Comparison of ENCODE assay signal across 8 mouse cellular contexts in genomic region chr4:106778116-106778788, GRCm38 (mm10). TPM values are rescaled to one million over a fixed set of nuclear protein-coding genes. Genes with fewer than 3 reads are reported as not detected.
DNase-seq lines count a peak whose midpoint lies in the region; ATAC-seq and TF ChIP-seq lines count a peak whose summit lies in the region.

No protein-coding gene starts in this region.

- no peaks in the 10 kb centered on the region for H3K36me3 ChIP-seq in liver, embryonic 11.5 days (ENCODE audit: control insufficient read depth, insufficient read depth, low read length)
- H3K36me3 ChIP-seq in forebrain, embryonic 13.5 days (ENCODE audit: poor library complexity, severe bottlenecking) = no peaks in the 10 kb centered on the region
- no peaks in the 10 kb centered on the region for H3K36me3 ChIP-seq in heart, embryonic 13.5 days
- no peaks in the 10 kb centered on the region for H3K36me3 ChIP-seq in kidney, postnatal 0 days (ENCODE audit: insufficient read depth, low read length)
- no peaks in the 10 kb centered on the region for H3K36me3 ChIP-seq in limb, embryonic 13.5 days
- no peaks in the 10 kb centered on the region for H3K36me3 ChIP-seq in midbrain, embryonic 16.5 days (ENCODE audit: control insufficient read depth, insufficient read depth, low read length)
- no peaks in the 10 kb centered on the region for H3K36me3 ChIP-seq in stomach, postnatal 0 days (ENCODE audit: control insufficient read depth, insufficient read depth, low read length)

- ATAC-seq in liver, embryonic 11.5 days (replicated peaks; ENCODE audit: low FRiP score) = no peak
- ATAC-seq in forebrain, embryonic 13.5 days = peak; percentile 81
- ATAC-seq in heart, embryonic 13.5 days (ENCODE audit: extremely low read depth, insufficient number of reproducible peaks, low FRiP score, low TSS enrichment) = peak; percentile 70; the same call in 1 of the 2 replicates
- ATAC-seq in kidney, postnatal 0 days (replicated peaks; ENCODE audit: low FRiP score, low read depth) = peak; percentile 97
- peak; percentile 93 for ATAC-seq in limb, embryonic 13.5 days (ENCODE audit: low FRiP score, low read depth)
- peak; percentile 77 for ATAC-seq in midbrain, embryonic 16.5 days
- ATAC-seq in stomach, postnatal 0 days (ENCODE audit: low FRiP score, low TSS enrichment) = peak; percentile 97

- no peak overlapping the region for H3K27ac ChIP-seq in liver, embryonic 11.5 days (ENCODE audit: low read depth, low read length)
- H3K27ac ChIP-seq in forebrain, embryonic 13.5 days = peak overlapping the region; percentile 68
- H3K27ac ChIP-seq in heart, embryonic 13.5 days (replicated peaks) = peak overlapping the region; percentile 88
- H3K27ac ChIP-seq in kidney, postnatal 0 days = peak overlapping the region; percentile 80
- peak overlapping the region; percentile 72 for H3K27ac ChIP-seq in limb, embryonic 13.5 days
- peak overlapping the region; percentile 60 for H3K27ac ChIP-seq in midbrain, embryonic 16.5 days (ENCODE audit: low read length)
- peak overlapping the region; percentile 74 for H3K27ac ChIP-seq in stomach, postnatal 0 days (replicated peaks)

- H3K27me3 ChIP-seq in liver, embryonic 11.5 days (replicated peaks; ENCODE audit: control insufficient read depth, insufficient read depth, low read length) = no peaks in the 10 kb centered on the region
- no peaks in the 10 kb centered on the region for H3K27me3 ChIP-seq in forebrain, embryonic 13.5 days
- H3K27me3 ChIP-seq in heart, embryonic 13.5 days (replicated peaks) = no peaks in the 10 kb centered on the region
- H3K27me3 ChIP-seq in kidney, postnatal 0 days (ENCODE audit: insufficient read depth, low read length) = no peaks in the 10 kb centered on the region
- no peaks in the 10 kb centered on the region for H3K27me3 ChIP-seq in limb, embryonic 13.5 days
- no peaks in the 10 kb centered on the region for H3K27me3 ChIP-seq in midbrain, embryonic 16.5 days (ENCODE audit: control insufficient read depth, insufficient read depth, low read depth, low read length)
- no peaks in the 10 kb centered on the region for H3K27me3 ChIP-seq in stomach, postnatal 0 days (ENCODE audit: control insufficient read depth, insufficient read depth, low read length)

- no peaks in the 10 kb centered on the region for H3K9me3 ChIP-seq in liver, embryonic 11.5 days (ENCODE audit: control insufficient read depth, low read length)
- H3K9me3 ChIP-seq in forebrain, embryonic 13.5 days (replicated peaks) = no peaks in the 10 kb centered on the region
- H3K9me3 ChIP-seq in heart, embryonic 13.5 days = no peaks in the 10 kb centered on the region
- no peaks in the 10 kb centered on the region for H3K9me3 ChIP-seq in kidney, postnatal 0 days (replicated peaks; ENCODE audit: low read length)
- no peaks in the 10 kb centered on the region for H3K9me3 ChIP-seq in limb, embryonic 13.5 days
- H3K9me3 ChIP-seq in midbrain, embryonic 16.5 days (replicated peaks; ENCODE audit: control insufficient read depth, low read length, poor library complexity, severe bottlenecking) = no peaks in the 10 kb centered on the region
- no peaks in the 10 kb centered on the region for H3K9me3 ChIP-seq in stomach, postnatal 0 days (ENCODE audit: control insufficient read depth, low read length)

- no peaks in the 10 kb centered on the region; the same call in 1 of the 2 replicates for H3K4me1 ChIP-seq in liver, embryonic 11.5 days (replicated peaks; ENCODE audit: control insufficient read depth, insufficient read depth, low read length)
- H3K4me1 ChIP-seq in forebrain, embryonic 13.5 days = peaks cover 54% of the 10 kb centered on the region
- peaks cover 44% of the 10 kb centered on the region for H3K4me1 ChIP-seq in heart, embryonic 13.5 days
- peaks cover 9% of the 10 kb centered on the region; the same call in 1 of the 2 replicates for H3K4me1 ChIP-seq in kidney, postnatal 0 days (replicated peaks; ENCODE audit: insufficient read depth, low read length)
- H3K4me1 ChIP-seq in limb, embryonic 13.5 days = peaks cover 54% of the 10 kb centered on the region
- H3K4me1 ChIP-seq in midbrain, embryonic 16.5 days (ENCODE audit: control insufficient read depth, insufficient read depth, low read length) = peaks cover 24% of the 10 kb centered on the region
- peaks cover 5% of the 10 kb centered on the region; the same call in 1 of the 2 replicates for H3K4me1 ChIP-seq in stomach, postnatal 0 days (replicated peaks; ENCODE audit: control insufficient read depth, insufficient read depth)

- DNase-seq in liver = peak; percentile 61
- no peak for DNase-seq in liver, embryonic 11.5 days (ENCODE audit: low spot score)
- DNase-seq in kidney, postnatal 0 days (ENCODE audit: low spot score) = peak; percentile 96
- peak; percentile 98 for DNase-seq in stomach, postnatal 0 days (ENCODE audit: low spot score)

- no peak overlapping the region for H3K9ac ChIP-seq in liver, embryonic 11.5 days (ENCODE audit: low read depth, low read length)
- no peak overlapping the region for H3K9ac ChIP-seq in forebrain, embryonic 13.5 days
- peak overlapping the region; percentile 73 for H3K9ac ChIP-seq in heart, embryonic 13.5 days
- no peak overlapping the region; the same call in 1 of the 2 replicates for H3K9ac ChIP-seq in kidney, postnatal 0 days (ENCODE audit: low read depth, low read length)
- H3K9ac ChIP-seq in limb, embryonic 13.5 days = no peak overlapping the region; the same call in none of the 2 replicates
- H3K9ac ChIP-seq in midbrain, embryonic 16.5 days (ENCODE audit: low read depth, low read length) = 0 out of 2 replicates have a peak overlapping the region, but pooled peaks have one; percentile 21
- H3K9ac ChIP-seq in stomach, postnatal 0 days (ENCODE audit: low read length) = no peak overlapping the region

- H3K4me3 ChIP-seq in liver, embryonic 11.5 days (ENCODE audit: low read depth, low read length) = no peak overlapping the region
- H3K4me3 ChIP-seq in forebrain, embryonic 13.5 days = no peak overlapping the region
- no peak overlapping the region for H3K4me3 ChIP-seq in heart, embryonic 13.5 days
- no peak overlapping the region for H3K4me3 ChIP-seq in kidney, postnatal 0 days (replicated peaks; ENCODE audit: low read depth, low read length)
- no peak overlapping the region for H3K4me3 ChIP-seq in limb, embryonic 13.5 days
- no peak overlapping the region for H3K4me3 ChIP-seq in midbrain, embryonic 16.5 days (ENCODE audit: low read depth, low read length)
- no peak overlapping the region for H3K4me3 ChIP-seq in stomach, postnatal 0 days (ENCODE audit: low read depth, low read length)

- WGBS in liver, embryonic 11.5 days = 61% methylated on average over 5 of the region's 5 CpGs
- WGBS in forebrain, embryonic 13.5 days = 29% methylated on average over 5 of the region's 5 CpGs
- WGBS in heart, embryonic 13.5 days = 45% methylated on average over 5 of the region's 5 CpGs
- 34% methylated on average over 5 of the region's 5 CpGs for WGBS in kidney, postnatal 0 days
- WGBS in limb, embryonic 13.5 days = 43% methylated on average over 5 of the region's 5 CpGs
- WGBS in midbrain, embryonic 16.5 days = 41% methylated on average over 5 of the region's 5 CpGs
- 37% methylated on average over 5 of the region's 5 CpGs for WGBS in stomach, postnatal 0 days

- no peak for TF ChIP-seq EP300 in stomach, postnatal 0 days (optimal IDR thresholded peaks at IDR 0.05)

- H3K4me2 ChIP-seq in liver, embryonic 11.5 days = no peak overlapping the region
- H3K4me2 ChIP-seq in forebrain, embryonic 13.5 days = no peak overlapping the region
- peak overlapping the region; percentile 31 for H3K4me2 ChIP-seq in heart, embryonic 13.5 days
- no peak overlapping the region for H3K4me2 ChIP-seq in kidney, postnatal 0 days (ENCODE audit: low read length)
- H3K4me2 ChIP-seq in limb, embryonic 13.5 days (replicated peaks) = no peak overlapping the region
- H3K4me2 ChIP-seq in midbrain, embryonic 16.5 days (ENCODE audit: low read length) = no peak overlapping the region
- no peak overlapping the region for H3K4me2 ChIP-seq in stomach, postnatal 0 days (replicated peaks; ENCODE audit: low read depth)

- TF ChIP-seq CTCF in kidney, postnatal 0 days (IDR thresholded peaks at IDR 0.05; ENCODE audit: low read depth) = peak; percentile 55
- TF ChIP-seq CTCF in stomach, postnatal 0 days (IDR thresholded peaks at IDR 0.05; ENCODE audit: low read depth) = peak; percentile 61

RNA-seq across cellular contexts. Expression of gene Acot11, which starts 26.5 kb away (rescaled TPM):
- 2.9 and 3.9 TPM in 2 replicates for polyA plus RNA-seq in liver, embryonic 11.5 days (2014; fragmentation: Nextera tagmentation; extraction: Ambion mirVana)
- 0.63 and 0.94 TPM in 2 replicates for polyA plus RNA-seq in forebrain, embryonic 13.5 days (2015; fragmentation: Nextera tagmentation; extraction: Ambion mirVana)
- polyA plus RNA-seq in heart, embryonic 13.5 days (2015; fragmentation: Nextera tagmentation; extraction: Ambion mirVana) = 2.2 and 3.9 TPM in 2 replicates
- 1.7 and 1.9 TPM in 2 replicates for polyA plus RNA-seq in kidney, postnatal 0 days (2015; fragmentation: Nextera tagmentation; extraction: Ambion mirVana)
- 5.1 and 5.5 TPM in 2 replicates for polyA plus RNA-seq in limb, embryonic 13.5 days (2015; fragmentation: Nextera tagmentation; extraction: Ambion mirVana)
- polyA plus RNA-seq in midbrain, embryonic 16.5 days (2015; fragmentation: Nextera tagmentation; extraction: Ambion mirVana) = 1.9 and 2.2 TPM in 2 replicates
- 2.8 and 3.1 TPM in 2 replicates for polyA plus RNA-seq in stomach, postnatal 0 days (2015; fragmentation: Nextera tagmentation; extraction: Ambion mirVana)

RNA-seq across cellular contexts. Expression of gene Fam151a, which starts 44.6 kb away (rescaled TPM):
- polyA plus RNA-seq in liver, embryonic 11.5 days (2014; fragmentation: Nextera tagmentation; extraction: Ambion mirVana) = 0.11 TPM in 1 of 2 replicates, not detected in the other
- polyA plus RNA-seq in forebrain, embryonic 13.5 days (2015; fragmentation: Nextera tagmentation; extraction: Ambion mirVana) = not detected in 2 replicates
- 0.12 and 0.19 TPM in 2 replicates for polyA plus RNA-seq in heart, embryonic 13.5 days (2015; fragmentation: Nextera tagmentation; extraction: Ambion mirVana)
- 8.8 and 11.4 TPM in 2 replicates for polyA plus RNA-seq in kidney, postnatal 0 days (2015; fragmentation: Nextera tagmentation; extraction: Ambion mirVana)
- 0.26 and 0.28 TPM in 2 replicates for polyA plus RNA-seq in limb, embryonic 13.5 days (2015; fragmentation: Nextera tagmentation; extraction: Ambion mirVana)
- polyA plus RNA-seq in midbrain, embryonic 16.5 days (2015; fragmentation: Nextera tagmentation; extraction: Ambion mirVana) = not detected in 2 replicates
- 0.39 and 0.41 TPM in 2 replicates for polyA plus RNA-seq in stomach, postnatal 0 days (2015; fragmentation: Nextera tagmentation; extraction: Ambion mirVana)

RNA-seq across cellular contexts. Expression of gene Mroh7, which starts 47.5 kb away (rescaled TPM):
- 0.22 TPM in 2 replicates for polyA plus RNA-seq in liver, embryonic 11.5 days (2014; fragmentation: Nextera tagmentation; extraction: Ambion mirVana)
- polyA plus RNA-seq in forebrain, embryonic 13.5 days (2015; fragmentation: Nextera tagmentation; extraction: Ambion mirVana) = 0.20 and 0.80 TPM in 2 replicates
- 0.43 and 0.49 TPM in 2 replicates for polyA plus RNA-seq in heart, embryonic 13.5 days (2015; fragmentation: Nextera tagmentation; extraction: Ambion mirVana)
- polyA plus RNA-seq in kidney, postnatal 0 days (2015; fragmentation: Nextera tagmentation; extraction: Ambion mirVana) = 0.58 and 0.91 TPM in 2 replicates
- polyA plus RNA-seq in limb, embryonic 13.5 days (2015; fragmentation: Nextera tagmentation; extraction: Ambion mirVana) = 0.51 and 0.70 TPM in 2 replicates
- 0.38 and 1.6 TPM in 2 replicates for polyA plus RNA-seq in midbrain, embryonic 16.5 days (2015; fragmentation: Nextera tagmentation; extraction: Ambion mirVana)
- 0.05 and 0.15 TPM in 2 replicates for polyA plus RNA-seq in stomach, postnatal 0 days (2015; fragmentation: Nextera tagmentation; extraction: Ambion mirVana)

Comparison
In these comparisons a context has a peak if more than half of its experiments do, and no peak if none do; other contexts are left out.
1. H3K9ac ChIP-seq: peak in heart, embryonic 13.5 days (single experiment) and midbrain, embryonic 16.5 days (single experiment); none in liver, embryonic 11.5 days (single experiment), forebrain, embryonic 13.5 days (single experiment), kidney, postnatal 0 days (single experiment), limb, embryonic 13.5 days (single experiment) and stomach, postnatal 0 days (single experiment).